Mouse (Mus musculus) midbrain, embryonic 11.5 days (tissue): Measurements from ENCODE around the gene Cdh13. TPM values are rescaled to one million over a fixed set of nuclear protein-coding genes. Genes with fewer than 3 reads are reported as not detected.

Source experiments
- ATAC-seq: fragments of 200-750 bp; cut with Nextera tagmentation; 2 replicates; pipeline ENCODE4 v1.8.0; 2017; ENCODE audit warnings: moderate TSS enrichment, moderate library complexity; ENCODE audit not compliant: low FRiP score
- DNase-seq: peaks from one replicate; pipeline ENCODE4 v3.0.0; 2015; ENCODE audit warnings: low spot score; ENCODE audit errors: missing footprints
- H3K27ac ChIP-seq: fragments of 300-500 bp; sonication (generic); 2 replicates; pipeline ENCODE4 v1.5.1; 2014; ENCODE audit warnings: low read depth, low read length
- H3K27me3 ChIP-seq: fragments of 300-500 bp; sonication (generic); 2 replicates; pipeline ENCODE4 v1.6.1; 2014; ENCODE audit warnings: mild to moderate bottlenecking, low read length, moderate library complexity, mixed read lengths; ENCODE audit not compliant: control insufficient read depth, insufficient read depth
- H3K36me3 ChIP-seq: fragments of 300-500 bp; sonication (generic); 2 replicates; pipeline ENCODE4 v1.6.1; 2014; ENCODE audit warnings: mild to moderate bottlenecking, low read length, moderate library complexity, mixed read lengths; ENCODE audit not compliant: control insufficient read depth, insufficient read depth
- H3K4me1 ChIP-seq: fragments of 300-500 bp; sonication (generic); 2 replicates; pipeline ENCODE4 v1.6.1; 2014; ENCODE audit warnings: low read length; ENCODE audit not compliant: control insufficient read depth, insufficient read depth
- H3K4me2 ChIP-seq: fragments of 300-500 bp; sonication (generic); 2 replicates; pipeline ENCODE4 v1.6.1; 2014; ENCODE audit warnings: mild to moderate bottlenecking, moderate library complexity
- H3K4me3 ChIP-seq: fragments of 300-500 bp; sonication (generic); 2 replicates; pipeline ENCODE4 v1.5.1; 2014; ENCODE audit warnings: low read depth, low read length
- H3K9ac ChIP-seq: fragments of 300-500 bp; sonication (generic); 2 replicates; pipeline ENCODE4 v1.6.1; 2014; ENCODE audit warnings: low read length
- H3K9me3 ChIP-seq: fragments of 300-500 bp; sonication (generic); 2 replicates; pipeline ENCODE4 v1.6.1; 2016; ENCODE audit warnings: low read length; ENCODE audit not compliant: control insufficient read depth
- WGBS: fragments of 180-500 bp; shearing (Covaris S2); extraction: QIAGEN DNeasy Blood & Tissue Kit; methylation state at CpG from one replicate; pipeline ENCODE4 v1.1.7; 2014; 5-methylcytosine and 5-hydroxymethylcytosine counted together
- polyA plus RNA-seq: library from polyadenylated mRNA; unstranded; fragments of >200 nt; fragmentation: Nextera tagmentation; extraction: Ambion mirVana; gene quantifications from 2 replicates; pipeline ENCODE4 v1.2.1, GENCODE M21; 2014

Gene Cdh13
- polyA plus RNA-seq, 1 experiment from 2014 or later: 12.2 TPM

DNA sequence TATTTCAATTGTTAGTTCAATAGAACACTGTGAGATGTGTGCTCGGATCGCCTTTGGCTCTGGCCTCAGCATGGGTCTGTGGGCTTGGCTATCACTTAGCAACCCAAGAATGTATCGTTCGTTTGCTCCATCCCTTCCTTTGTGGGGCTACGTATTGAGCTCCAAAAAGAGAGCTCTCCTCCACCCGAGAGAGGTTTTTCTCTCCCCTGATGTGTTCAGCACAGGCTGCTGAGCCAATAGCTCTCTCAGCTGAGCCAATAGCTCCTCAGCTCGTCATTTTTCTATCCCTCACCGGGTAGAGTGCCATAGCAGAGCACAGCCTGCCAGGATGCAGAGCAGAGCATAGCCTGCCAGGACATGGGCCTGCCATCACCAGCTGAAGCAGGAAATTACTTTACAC, 345.2 kb downstream of the Cdh13 start:
- H3K27me3 ChIP-seq: no peaks in the 10 kb centered on the region
- H3K4me2 ChIP-seq: no peak overlapping the region
- no peaks in the 10 kb centered on the region for H3K4me1 ChIP-seq
- H3K9me3 ChIP-seq: no peaks in the 10 kb centered on the region
- DNase-seq (no peak), ATAC-seq (no peak)
- no peak overlapping the region for H3K27ac ChIP-seq
- no peaks in the 10 kb centered on the region for H3K36me3 ChIP-seq
- H3K9ac ChIP-seq: no peak overlapping the region
- 58% methylated on average over 8 of the region's 8 CpGs for WGBS
- no peak overlapping the region for H3K4me3 ChIP-seq

DNA sequence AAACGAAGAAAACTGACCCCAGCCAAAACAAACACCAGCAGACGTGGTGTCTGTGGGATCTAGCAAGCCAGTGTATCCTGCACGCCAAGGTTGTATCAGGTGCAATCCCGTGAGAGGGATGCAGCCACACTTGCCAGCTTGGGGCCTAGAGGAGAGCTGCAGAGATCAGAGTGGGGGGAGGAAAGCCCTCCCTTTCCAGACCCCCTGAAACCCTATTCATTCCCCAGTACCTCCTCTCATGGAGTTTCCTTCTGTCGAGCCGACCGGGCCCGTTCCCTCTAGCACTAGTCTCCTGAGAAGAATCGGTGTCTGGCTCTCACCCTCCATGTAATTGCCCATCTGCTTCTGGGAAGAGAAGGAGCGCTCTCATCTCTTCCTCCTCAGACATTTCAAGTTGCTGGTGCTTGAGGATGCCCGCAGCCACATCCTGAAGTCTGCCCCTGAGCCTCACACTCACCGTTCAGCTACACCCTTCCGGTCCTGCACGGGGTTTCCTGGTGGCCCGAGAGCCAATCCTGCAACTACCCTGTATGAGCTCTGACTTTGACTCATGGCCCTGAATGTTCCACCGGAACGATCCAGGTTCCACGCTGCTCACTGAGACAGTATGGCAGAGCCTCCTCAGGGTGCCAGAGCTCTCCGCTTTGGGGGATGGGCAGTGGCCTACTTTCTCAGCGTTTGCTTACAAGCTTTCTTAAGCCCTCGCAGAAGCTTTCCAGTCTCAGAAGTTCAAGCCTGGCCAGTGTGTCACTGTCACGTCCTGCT, 351.9 kb downstream of the Cdh13 start:
- DNase-seq (no peak), ATAC-seq (no peak)
- Histone ChIP-seq H3K9ac (no peak overlapping the region), H3K4me1 (no peaks in the 10 kb centered on the region), H3K36me3 (no peaks in the 10 kb centered on the region), H3K27me3 (no peaks in the 10 kb centered on the region), H3K9me3 (no peaks in the 10 kb centered on the region), H3K4me3 (no peak overlapping the region), H3K4me2 (no peak overlapping the region), H3K27ac (no peak overlapping the region)
- 75% methylated on average over 22 of the region's 22 CpGs for WGBS

DNA sequence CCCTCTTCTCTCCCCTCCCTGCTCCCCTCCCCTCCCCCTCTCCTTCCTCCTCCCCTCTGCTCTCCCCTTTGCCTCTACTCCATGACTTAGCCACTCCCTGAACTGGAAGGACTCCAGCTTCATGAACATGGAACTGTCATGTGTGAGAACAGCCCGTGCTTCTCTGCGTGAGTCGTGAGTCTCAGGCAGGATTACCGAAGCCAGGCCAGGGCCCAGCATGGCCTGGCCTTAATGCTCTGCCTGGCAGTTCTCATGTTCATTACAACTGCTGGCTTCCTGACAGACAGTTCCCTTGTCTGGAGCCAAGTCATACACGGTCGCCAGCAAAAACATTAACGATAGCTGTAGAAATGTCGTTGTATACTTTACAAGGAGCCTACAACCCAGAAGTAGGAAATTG, 356.1 kb downstream of the Cdh13 start:
- H3K4me1 ChIP-seq: no peaks in the 10 kb centered on the region
- H3K27ac ChIP-seq: no peak overlapping the region
- ATAC-seq: no peak
- no peaks in the 10 kb centered on the region for H3K27me3 ChIP-seq
- no peaks in the 10 kb centered on the region for H3K9me3 ChIP-seq
- DNase-seq: no peak
- no peak overlapping the region for H3K4me2 ChIP-seq
- no peaks in the 10 kb centered on the region for H3K36me3 ChIP-seq
- no peak overlapping the region for H3K4me3 ChIP-seq
- no peak overlapping the region for H3K9ac ChIP-seq
- 94% methylated on average over 8 of the region's 8 CpGs for WGBS

DNA sequence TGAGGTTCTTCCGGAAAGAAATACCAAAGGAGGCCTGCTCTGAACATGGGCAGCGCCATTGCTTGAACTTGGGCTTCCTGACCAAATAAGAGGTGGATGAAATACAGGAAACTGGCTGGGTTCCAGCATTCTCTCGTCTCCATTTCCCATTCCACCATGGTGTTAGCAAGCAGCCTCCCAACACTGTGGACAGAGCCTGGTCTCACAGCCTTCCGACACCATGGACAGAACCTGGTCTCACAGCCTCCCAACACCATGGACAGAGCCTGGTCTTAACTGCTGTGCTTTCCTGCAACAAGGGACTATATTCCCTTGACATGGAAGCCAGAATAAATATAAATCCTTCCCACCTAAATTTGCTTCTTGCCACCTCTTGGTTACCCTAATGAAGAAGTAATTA, 358.3 kb downstream of the Cdh13 start:
- no peaks in the 10 kb centered on the region for H3K9me3 ChIP-seq
- WGBS: 88% methylated on average over 4 of the region's 4 CpGs

DNA sequence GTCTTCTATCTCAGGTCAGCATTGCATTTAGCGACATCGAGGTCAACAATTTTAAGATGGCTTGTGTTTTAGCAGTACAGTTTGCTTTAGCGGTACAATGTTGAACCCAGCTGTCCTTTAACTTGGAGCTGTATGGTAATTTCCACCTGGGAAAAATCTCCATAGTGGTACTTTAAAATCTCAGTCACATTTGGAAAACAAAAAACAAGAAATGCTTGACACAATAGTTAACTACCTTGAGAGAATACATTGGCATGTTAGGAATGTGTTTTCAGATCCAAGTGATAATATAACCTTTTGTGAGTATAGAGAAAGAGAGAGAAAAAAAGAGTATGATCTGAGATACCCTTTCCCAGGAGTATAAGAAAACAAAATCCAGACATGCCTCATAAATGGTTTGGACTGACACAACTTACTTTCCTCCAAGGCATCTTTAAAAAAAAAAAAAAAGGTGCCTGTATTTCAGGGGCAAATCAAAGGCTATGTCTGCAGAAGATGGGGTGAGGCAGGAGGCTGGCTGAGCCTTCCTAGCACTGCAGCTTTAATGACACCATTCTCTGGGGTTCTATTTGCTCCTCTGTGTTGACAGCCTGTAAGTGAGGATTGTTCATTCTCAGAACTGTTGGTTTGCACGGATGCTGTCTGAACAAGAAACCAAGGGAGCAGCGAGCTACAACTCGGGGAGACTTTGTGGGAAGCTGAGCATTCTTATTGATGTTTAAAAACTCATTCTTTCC, 365.4 kb downstream of the Cdh13 start:
- Histone ChIP-seq H3K9me3 (no peaks in the 10 kb centered on the region), H3K4me3 (no peak overlapping the region), H3K4me1 (no peaks in the 10 kb centered on the region), H3K27me3 (no peaks in the 10 kb centered on the region), H3K36me3 (no peaks in the 10 kb centered on the region), H3K9ac (no peak overlapping the region), H3K4me2 (no peak overlapping the region), H3K27ac (no peak overlapping the region)
- no peak for DNase-seq
- ATAC-seq: no peak
- WGBS: 85% methylated on average over 6 of the region's 6 CpGs

More for the DNA sequence above, 358.3 kb downstream of the Cdh13 start:
- Histone ChIP-seq H3K9ac (no peak overlapping the region), H3K4me3 (no peak overlapping the region), H3K27ac (no peak overlapping the region), H3K4me2 (no peak overlapping the region), H3K27me3 (no peaks in the 10 kb centered on the region), H3K36me3 (no peaks in the 10 kb centered on the region), H3K4me1 (no peaks in the 10 kb centered on the region)
- DNase-seq: no peak
- ATAC-seq: no peak

DNA sequence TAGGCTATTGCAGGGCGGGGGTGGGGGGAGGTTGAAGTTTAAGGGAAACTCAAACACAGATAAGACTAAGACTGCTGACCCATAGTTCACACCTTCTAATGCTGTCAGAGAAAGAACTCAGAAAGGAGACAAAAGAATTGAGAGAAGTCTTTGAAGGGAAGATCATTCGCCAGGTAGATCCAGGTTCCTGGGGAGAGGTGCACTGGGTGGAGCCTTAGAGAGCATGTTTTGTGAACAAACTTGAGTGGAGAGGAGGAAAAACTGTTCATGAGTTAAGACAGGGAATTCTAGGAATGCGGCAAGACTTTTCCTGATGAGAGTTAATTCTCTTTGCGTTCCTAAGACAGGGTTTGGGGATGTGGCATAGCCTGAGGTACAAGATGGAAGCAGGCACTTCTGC, 366.4 kb downstream of the Cdh13 start:
- H3K4me1 ChIP-seq: no peaks in the 10 kb centered on the region
- no peak overlapping the region for H3K27ac ChIP-seq
- H3K9me3 ChIP-seq: no peaks in the 10 kb centered on the region
- no peak for DNase-seq
- no peaks in the 10 kb centered on the region for H3K36me3 ChIP-seq
- H3K9ac ChIP-seq: no peak overlapping the region
- WGBS: 85% methylated on average over 4 of the region's 4 CpGs
- H3K27me3 ChIP-seq: no peaks in the 10 kb centered on the region
- H3K4me2 ChIP-seq: no peak overlapping the region
- ATAC-seq: no peak
- no peak overlapping the region for H3K4me3 ChIP-seq

DNA sequence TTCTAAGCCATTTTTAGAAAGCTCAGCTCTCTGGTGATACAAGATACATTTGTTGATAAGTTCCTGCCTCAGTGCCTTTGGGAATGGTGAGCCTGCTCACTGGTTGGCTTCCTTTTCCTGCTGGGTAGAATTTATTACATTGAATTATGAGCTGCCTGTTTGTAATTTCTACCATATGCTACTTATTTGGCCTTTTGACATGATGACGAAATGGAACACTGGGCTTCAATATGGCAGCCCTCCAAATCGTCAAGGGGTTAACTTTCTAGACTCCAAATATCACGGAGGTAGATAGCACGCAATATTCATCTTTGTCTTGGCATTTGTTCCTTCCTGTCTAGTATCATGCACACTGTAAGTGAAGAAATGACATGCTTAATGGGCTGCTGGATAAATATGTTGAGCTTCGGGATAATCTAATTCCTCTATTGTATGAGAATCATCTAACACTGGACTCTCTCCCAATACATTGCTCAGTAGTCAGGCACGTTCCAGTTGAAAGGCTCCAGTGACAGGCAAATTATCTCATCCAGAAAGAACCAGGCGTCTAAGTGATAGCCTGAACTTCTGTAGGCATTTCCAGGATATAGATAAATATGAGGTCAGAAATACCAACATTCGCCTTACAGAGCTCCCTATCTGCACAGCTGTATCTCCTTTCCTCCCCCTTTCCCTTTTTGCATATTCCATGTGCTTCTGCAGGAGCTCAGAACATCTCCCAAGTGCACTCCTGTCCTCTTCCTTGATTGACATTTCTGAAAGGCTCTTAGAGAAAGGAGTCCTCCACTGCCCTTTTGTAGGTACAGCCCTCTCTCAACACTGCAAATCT, 378.7 kb downstream of the Cdh13 start:
- 85% methylated on average over 8 of the region's 8 CpGs for WGBS
- no peak for DNase-seq
- H3K9me3 ChIP-seq: no peaks in the 10 kb centered on the region

DNA sequence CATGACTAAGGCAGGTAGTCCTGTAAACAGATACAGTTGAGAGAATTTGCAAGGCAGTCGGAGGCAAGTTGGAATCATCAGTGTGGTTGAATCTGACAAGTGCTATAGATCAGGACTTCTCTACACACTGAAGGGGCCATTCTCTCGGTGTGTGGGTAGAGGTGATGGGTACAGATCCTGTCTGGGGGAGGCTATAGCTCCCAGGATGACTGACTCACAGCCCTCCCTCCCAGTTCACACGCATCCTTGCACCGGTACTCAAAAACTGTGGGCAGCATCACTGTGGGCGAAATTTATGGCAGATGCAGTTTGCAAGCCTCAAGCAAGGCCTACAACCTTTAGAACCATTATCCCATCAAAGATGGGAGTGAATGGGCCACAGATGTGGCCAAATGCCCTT, 381.5 kb downstream of the Cdh13 start:
- no peak overlapping the region for H3K4me3 ChIP-seq
- H3K4me2 ChIP-seq: no peak overlapping the region
- 93% methylated on average over 5 of the region's 5 CpGs for WGBS
- ATAC-seq: no peak
- no peak overlapping the region for H3K27ac ChIP-seq
- no peaks in the 10 kb centered on the region for H3K36me3 ChIP-seq
- no peaks in the 10 kb centered on the region for H3K4me1 ChIP-seq
- no peak overlapping the region for H3K9ac ChIP-seq
- no peaks in the 10 kb centered on the region for H3K9me3 ChIP-seq
- H3K27me3 ChIP-seq: no peaks in the 10 kb centered on the region
- DNase-seq: no peak

More for the DNA sequence above, 378.7 kb downstream of the Cdh13 start:
- Histone ChIP-seq H3K4me1 (no peaks in the 10 kb centered on the region), H3K9ac (no peak overlapping the region), H3K4me3 (no peak overlapping the region), H3K27ac (no peak overlapping the region), H3K4me2 (no peak overlapping the region), H3K27me3 (no peaks in the 10 kb centered on the region), H3K36me3 (no peaks in the 10 kb centered on the region)
- no peak for ATAC-seq

DNA sequence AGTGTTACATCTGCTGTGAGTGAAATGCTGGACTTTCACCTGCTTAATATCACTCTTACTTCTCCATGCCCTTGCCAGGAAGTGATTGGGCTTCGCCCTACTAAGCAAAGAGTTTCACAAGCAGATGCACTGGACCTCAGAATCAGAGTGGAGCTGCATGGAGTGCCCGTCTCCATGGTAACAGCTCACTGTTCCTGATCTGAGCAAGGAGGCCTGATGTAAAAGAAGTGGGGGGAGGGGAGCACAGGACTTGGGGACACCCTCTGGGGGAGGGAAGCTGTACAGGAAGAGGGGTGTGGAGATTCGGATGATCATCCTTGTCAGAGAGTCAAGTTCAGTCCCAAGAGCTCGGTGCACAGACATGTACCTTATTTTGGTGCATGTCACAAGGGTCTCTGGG, 384.2 kb downstream of the Cdh13 start:
- H3K4me1 ChIP-seq: no peaks in the 10 kb centered on the region
- no peak overlapping the region for H3K9ac ChIP-seq
- WGBS: 87% methylated on average over 4 of the region's 4 CpGs
- ATAC-seq: 0 out of 2 replicates have a peak, but pooled peaks have one; percentile 30
- no peak overlapping the region for H3K4me2 ChIP-seq
- H3K9me3 ChIP-seq: no peaks in the 10 kb centered on the region
- no peak overlapping the region for H3K27ac ChIP-seq
- H3K36me3 ChIP-seq: no peaks in the 10 kb centered on the region
- no peak overlapping the region for H3K4me3 ChIP-seq
- no peak for DNase-seq
- H3K27me3 ChIP-seq: no peaks in the 10 kb centered on the region
